ENCODE assay signal across 3 mouse cellular contexts in the genomic region with DNA sequence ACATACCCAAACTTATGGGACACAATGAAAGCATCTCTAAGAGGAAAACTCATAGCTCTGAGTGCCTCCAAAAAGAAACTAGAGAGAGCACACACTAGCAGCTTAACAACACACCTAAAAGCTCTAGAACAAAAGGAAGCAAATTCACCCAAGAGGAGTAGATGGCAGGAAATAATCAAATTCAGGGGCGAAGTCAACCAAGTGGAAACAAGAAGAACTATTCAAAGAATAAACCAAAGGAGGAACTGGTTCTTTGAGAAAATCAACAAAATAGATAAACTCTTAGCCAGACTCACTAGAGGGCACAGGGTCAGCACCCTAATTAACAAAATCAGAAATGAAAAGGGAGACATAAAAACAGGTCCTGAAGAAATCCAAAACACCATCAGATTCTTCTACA.
DNase-seq lines count a peak whose midpoint lies in the region.
"Not testable (repeated sequence)": the region's sequence is repeated elsewhere in the genome, so short reads cannot be mapped to it uniquely, and the experiment has no call there.

No protein-coding gene starts in this region.

- not testable (repeated sequence) for H3K36me3 ChIP-seq in splenic B cell, adult 2 months (ENCODE audit: control insufficient read depth, insufficient read depth, low read length, poor library complexity, severe bottlenecking)

- H3K27me3 ChIP-seq in splenic B cell, adult 2 months (ENCODE audit: control insufficient read depth, insufficient read depth, low read length, poor library complexity, severe bottlenecking), result not testable (repeated sequence)

- peak; percentile 56 to 62 for DNase-seq in B cell, adult 2 months
- peak; percentile 54 to 60 for DNase-seq in spleen, postnatal 36 days (ENCODE audit: low spot score in 2 of 2)
- peak; percentile 19 for DNase-seq in splenic B cell, adult 2 months (ENCODE audit: low read depth, low spot score)
